Mouse (Mus musculus) gastrocnemius, postnatal 25 days (tissue): ENCODE measurements at regions not wholly inside any gene's neighbourhood (a gene's known extent, or its start where the extent isn't known, plus 50 kb on each side); places are given as distances from the start of the nearest gene placed in this dataset.

Experiments used
- DNase-seq: peaks from one replicate; pipeline ENCODE4 v3.0.0; 2022

DNA sequence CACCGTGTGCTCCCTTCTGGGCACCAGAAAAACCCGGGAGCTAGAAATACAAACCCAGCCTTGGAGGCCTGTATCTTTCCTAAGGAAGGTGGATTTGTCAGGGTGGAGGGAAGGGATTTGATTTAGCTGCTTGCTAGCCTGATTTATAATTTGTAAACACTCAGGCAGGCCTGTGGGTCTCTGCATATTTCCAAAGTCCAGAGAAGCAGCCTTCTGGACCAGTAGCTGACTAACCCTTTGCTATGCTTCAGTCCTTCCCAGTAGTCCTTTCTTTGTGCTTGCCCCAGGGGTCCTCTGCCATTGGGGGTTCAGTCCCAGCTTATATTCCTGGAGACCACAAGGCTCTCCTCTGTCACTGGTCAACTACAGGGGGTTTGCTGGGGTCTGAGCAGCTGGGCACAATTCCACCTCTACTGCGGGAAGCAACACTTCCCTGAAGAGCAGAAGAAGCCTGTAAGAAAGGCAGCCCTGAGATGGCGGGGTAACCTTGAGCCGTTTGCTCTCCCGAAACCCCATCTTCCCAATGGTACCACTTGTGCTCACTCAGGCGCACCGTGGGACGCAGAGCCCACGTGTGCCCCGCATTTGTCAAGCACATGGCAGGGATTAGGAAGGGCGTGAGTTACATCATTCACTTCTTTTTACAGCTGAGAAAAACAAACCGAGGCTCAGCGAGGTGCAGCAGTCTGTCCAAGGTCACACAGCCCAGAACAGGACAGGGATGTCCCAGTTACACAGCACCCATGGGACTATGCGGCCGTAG lies 85.7 kb downstream of the 1700001O22Rik start:
- DNase-seq = no peak

DNA sequence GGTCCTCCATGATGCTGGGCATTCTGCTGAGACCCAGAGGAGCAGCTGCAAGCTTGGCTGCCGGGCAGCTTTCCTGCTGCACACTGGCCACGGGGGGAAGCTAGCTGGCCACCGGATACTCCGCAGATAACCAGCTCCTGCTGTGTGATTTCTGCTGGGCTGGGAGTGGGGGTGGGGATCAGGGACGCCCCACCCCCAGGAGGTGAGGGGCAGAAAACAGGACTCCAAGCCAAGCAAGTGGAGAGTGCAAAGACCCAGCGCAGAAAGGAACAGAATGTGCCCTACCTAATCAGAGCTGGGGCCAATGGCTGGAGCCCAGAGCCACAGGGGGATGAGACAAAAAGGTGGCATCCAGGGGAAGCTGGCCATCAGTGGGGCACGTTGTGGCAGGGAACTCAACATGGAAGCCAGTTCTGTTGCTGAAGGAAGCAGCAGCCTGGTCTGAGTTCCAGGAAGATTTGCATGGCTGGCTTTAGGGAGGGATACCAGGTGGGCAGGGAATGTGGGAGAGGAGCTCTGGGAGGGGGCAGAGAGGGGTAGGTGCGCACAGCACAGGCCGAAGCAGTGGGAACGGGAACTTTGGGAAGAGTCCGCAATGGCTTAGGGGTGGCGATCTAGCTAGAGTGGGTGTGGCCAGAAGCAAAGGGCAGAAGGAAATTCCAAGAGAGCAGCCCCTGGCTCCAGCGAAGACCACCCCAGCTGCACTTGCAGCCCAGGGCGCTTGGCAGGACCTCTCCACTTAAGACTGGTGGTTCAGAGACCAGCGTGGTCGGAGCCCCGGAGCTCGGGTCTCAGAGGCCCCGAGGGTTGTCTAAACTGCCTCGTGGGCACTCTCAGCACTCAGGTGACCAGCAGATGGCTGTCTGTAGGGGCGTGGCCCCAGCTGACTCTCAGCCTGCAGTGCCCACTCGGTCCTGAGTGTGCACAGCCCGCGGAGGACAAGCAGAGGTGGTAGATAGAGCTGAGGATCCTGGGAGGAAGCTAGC lies 86.6 kb downstream of the 1700001O22Rik start:
- DNase-seq = peak; percentile 66

DNA sequence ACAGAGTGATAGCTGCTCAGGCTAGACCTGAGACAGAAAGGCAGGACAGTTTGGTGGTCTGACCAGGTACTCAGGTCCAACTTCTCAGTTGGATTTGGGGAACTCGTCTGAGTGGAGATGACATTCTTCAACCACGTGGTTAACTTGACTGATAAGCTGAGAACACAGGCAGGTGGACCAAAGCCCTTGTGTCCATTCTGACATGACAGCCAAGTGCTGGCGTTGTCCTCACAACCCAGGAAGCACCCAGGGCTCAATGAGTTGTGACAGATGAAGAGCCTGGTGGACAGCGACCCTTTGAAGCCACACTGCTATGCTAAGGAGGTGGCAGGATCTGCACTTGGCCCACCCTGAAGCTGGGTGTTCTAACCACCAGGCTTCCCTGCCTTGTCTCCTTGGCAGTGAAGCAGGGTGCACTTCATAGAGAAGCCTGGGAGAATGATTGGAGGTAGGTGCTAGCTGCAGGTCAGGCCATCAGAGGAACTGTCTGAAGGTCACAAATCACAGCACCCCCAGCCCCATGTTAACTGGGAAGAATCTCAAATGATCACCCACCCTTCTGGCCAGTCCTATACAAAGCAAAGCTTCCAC lies 87.6 kb downstream of the 1700001O22Rik start:
- DNase-seq = no peak

DNA sequence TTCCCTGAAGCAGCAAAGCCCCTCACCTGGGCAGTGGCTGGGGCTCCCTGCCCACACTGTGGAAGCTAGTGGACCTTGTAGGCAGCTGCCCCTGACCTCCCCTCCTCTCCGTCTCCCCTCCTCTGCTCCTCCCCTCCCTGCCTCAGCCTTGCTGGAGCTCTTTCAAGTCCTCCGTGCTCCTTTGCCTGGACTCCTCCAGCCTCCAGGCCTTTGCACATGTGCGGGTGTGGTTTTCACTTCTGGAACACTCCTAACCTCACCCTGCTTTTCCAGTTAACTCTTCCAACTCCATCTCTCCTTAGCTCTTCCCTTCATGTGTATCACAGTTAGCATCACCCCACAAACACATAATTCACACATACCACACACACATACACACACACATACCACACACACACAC lies 89.9 kb downstream of the 1700001O22Rik start:
- peak; percentile 74 for DNase-seq

DNA sequence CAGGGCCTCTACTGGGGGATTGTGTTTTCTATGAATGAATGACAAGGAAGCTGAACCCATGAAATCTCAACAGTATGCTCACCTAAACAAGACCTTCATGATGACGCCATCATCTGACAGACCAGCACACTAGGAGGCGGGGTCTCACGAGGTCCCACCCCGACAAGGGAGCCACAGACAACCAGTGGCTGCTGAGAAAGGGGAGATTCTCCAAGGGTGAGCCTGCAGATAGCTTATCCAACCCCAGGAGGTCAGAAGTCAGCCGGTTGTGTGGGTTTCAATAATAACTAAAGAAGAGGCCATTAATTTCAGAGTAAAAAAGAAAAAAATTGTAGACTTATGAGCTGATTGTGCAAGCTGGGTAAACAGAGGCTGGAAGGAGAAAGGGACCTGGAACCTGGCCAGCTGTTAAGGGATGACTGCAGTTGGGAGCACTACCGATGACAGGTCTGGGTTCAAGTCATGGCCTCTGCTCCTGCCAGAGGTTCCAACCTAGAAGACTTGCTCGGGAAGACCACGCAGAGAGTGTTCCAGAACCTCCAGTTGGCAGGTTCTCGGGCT lies 90.5 kb downstream of the 1700001O22Rik start:
- no peak for DNase-seq

DNA sequence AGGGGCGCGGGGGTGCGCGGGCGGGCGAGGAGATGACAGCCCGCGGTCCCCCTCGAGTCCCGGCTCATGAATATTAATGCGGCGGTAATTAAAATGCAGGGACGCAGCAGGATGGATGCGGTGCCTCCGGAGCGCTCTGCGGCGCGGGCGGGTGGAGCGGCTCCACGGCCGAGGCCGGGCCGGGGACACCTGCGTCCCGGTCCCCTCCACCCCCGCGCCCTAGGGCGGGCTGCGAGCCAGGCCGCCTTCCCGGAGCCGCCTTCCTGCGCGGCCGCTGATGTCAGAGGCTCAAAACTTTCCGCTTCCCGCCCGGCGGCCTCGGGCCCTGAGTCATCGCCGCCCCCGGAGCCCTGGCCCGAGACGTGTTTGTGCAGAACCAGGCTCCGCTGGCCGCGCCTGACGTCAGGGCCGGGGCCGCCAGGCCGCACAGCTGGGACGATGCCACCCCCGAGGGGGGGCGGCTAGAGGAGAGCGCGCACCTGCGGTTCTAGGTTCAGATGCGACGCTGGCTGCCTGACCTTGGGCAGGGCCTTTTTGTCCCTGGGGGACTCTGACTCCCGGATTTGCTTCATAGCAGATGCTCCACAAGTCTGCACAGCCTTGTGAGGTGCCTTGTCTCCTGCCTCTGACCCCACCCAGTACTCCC lies 91.5 kb downstream of the 1700001O22Rik start:
- peak; percentile 95 for DNase-seq

DNA sequence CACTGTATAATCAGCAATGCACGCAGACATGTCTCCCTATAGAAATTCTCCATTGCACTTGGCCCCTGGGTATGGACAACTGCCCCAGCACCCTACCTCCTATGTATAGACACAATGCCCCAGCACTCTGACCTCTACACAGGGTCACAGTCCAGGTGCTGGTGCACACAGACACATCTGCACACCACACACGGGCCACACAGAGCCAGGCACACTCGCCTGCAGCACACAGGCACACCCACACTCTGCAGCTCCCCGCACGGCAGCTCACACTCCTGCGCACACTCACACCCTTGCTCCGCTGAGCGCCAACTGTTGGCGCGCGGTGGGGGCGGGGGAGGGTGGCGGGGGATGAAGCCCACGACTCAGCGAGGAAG lies 92.0 kb downstream of the 1700001O22Rik start:
- no peak for DNase-seq

DNA sequence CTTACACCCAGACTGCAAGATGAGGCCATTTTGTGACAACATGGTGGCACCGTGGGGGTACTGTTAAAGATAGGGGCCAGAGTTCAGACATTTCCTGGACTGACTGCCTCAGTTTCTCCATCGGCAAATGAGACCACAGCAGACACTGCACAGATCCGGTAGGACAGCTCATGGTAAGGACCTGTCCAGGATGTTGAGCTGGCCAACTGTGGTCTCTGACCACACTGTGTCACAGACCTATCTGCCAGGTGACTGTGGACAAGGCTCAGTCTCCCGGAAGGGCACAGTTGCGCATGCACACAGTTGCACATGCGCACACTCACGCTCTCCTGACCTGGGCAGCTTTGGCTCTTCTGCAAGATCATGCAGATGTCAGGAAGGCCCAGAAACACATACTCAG lies 92.6 kb downstream of the 1700001O22Rik start:
- no peak for DNase-seq

DNA sequence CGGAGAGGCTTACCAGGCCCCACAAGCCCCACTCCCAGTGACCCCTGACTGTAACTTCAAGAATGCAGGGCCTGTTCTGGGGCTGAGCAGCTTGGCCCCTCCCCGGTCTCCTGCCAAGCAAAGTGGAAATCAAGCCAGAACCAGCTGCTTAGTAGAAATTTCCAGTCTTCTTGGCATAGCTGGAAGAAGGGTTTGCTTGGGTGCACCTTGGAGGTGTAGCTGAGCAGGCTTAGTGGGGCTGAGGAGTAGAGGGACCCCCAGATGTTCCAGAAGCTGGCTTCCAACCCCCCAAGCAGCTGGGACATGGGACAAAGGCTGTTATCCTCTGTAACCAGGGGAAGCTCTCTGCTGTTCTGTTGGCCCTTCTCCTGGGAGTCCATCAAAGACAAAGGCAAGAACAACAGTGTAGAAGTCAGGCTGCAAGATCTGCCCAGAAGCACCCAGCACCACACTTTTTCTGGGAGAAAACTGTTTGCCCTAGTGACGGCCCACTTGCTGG lies 94.0 kb downstream of the 1700001O22Rik start:
- DNase-seq = no peak

DNA sequence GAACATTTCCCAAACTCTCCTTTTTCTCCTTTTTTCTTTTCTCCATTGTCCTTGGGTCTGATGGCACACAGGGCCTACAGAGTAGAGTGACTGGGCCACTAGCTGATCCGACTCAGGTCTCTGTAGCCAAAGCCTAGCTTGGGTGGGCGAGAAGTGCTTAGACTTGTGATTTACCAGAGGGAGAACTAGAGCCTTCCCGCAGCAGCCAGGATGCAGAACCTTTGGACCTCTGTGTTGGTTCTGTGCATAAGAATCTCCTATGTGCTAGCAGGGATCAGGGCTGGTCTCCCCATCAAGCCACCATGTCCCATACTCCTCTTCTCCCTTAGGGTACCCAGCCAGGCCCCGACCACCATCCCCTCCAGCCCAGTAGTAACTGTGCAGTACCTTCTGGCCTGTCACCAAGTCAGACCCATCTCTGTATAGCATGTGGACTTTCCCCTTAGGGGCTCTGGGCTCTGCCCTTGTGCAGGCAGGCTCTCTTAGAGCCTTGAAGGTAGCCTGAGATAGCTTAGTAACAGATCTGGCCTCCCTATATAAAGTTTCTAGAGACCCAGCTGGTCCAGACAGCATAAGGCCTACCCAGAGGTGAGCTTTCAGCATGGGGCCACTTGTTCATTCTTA lies 94.6 kb downstream of the 1700001O22Rik start:
- DNase-seq = no peak

DNA sequence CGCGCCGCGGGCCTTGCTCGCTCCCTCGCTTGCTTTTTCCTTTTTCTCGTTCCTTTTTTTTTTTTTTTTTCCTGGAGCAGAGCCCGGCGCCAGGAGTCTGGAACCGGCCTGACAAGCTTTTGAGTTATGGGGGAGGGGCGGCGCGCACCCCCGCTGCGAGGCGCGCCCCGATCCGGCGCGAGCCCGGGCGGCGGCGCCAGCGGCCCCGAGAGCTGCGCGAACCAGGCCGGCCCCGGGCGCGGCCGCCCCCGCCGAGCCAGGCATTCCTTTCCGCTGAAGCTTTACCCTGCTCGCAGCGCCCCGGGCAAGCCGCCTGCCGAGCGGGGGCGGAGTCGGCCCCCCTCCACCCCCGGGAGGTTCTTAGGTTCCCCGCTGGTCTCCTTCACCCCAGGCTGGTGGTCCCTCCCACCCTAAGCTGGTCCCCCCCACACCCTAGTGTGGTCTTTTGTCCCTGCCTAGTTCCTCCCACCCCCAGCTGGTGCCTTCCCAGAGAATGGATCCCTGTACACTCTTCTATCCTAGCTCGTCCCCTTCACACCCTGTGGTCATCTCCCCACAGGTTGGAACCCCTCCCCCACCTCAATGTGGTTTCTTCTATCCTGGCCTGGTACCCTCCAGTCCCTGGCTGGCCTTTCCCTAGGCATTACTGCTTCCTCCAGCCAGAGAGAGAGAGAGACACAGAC lies 95.3 kb downstream of the 1700001O22Rik start:
- DNase-seq = peak; percentile 85

DNA sequence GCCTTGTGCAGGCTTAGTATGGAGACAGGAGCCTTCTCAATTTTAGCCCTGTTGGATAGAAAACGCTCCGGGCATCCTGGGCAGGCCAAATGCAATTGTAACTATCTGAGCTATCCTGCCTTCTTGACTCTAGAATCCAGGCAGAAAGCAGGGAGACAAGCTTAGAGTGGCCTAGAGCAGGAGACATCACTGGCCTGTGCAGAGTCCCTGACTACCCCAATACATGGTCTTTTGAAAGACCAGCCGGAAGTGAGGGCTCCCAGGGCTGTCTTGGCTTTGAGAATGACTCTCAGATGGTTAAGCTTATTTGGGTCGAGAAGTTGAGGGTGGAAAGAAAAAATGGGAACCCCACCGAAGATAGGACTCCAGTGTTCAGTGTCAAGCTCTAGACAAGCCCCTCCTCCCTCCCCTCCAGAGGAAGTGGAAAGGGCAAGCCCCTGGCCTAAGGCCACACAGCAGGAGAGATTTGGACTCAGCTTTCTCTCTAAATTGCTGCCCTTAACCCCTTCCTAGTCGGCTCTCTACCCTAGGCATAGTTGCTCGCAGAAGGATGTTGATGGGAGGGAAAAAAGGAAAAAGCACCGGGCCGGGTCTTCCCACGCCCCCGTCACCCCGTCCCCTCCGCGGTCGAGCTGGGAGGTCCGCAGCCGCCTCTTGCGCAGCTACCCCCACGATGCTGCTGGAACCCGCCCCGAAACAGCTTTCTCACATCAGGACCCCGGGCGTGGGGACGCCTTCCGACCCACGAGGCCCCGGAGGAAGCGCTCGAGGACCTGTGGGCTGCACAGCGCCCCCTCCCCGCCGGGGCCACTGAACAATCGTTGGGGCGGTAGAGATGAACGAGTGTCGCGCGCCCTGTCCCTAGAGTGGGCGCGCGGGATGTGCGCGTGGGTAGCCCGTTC lies 96.1 kb downstream of the 1700001O22Rik start:
- DNase-seq = peak; percentile 80

DNA sequence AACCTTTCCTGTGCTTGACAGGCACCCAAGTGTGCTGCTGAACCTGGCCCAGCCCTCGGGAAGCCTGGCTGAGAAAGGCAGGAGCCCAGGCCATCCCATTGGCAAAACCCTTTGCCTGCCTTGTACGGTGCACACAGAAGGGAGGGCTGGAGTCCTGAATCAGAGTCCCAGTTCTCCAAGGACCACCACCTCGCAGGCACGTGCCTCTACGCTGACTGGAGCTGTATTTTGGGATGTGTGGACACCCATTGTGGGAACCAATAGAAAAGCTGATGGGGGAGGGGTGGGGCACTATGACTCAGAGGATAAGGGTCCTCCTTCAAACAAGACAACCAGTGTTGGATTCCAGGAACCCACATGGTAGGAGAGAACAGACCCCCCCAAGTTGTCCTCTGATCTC lies 97.4 kb downstream of the 1700001O22Rik start:
- no peak for DNase-seq

DNA sequence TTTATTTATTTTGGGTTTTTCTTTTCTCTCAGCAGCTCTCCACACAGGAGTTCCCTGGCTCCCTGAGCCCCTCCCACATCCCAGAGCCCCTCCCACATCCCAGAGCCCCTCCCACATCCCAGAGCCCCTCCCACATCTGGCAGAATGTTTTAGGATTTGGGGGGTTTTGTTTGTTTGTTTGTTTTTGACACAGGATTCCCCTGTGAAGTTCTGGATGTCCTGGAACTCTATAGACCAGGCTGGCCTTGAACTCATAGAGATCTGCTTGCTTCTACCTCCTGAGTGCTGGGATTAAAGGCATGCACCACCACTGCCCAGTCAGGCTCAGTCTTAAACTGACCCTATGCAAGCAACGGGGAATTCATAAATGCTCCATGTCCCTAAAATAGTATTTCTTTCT lies 100.2 kb downstream of the 1700001O22Rik start:
- no peak for DNase-seq

DNA sequence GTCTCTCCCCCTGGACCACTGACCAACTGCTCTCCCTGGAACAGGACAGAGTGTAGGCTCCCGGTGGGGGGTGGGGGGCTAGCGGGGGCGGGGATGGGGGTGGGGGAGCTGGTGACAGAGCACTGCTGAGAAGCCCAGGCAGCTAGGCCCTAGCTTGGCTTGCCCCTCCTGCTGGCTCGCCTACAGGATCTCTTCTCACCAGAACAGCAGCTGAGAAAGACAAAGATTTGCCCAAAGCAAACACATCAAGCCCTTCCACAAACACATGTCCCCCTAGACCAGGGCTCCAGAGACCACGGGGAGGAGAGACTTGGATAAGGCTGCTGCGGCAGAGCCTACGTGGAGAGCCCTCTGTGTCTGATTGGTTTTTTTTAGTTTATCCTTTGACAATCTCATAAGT lies 100.8 kb downstream of the 1700001O22Rik start:
- DNase-seq = no peak

DNA sequence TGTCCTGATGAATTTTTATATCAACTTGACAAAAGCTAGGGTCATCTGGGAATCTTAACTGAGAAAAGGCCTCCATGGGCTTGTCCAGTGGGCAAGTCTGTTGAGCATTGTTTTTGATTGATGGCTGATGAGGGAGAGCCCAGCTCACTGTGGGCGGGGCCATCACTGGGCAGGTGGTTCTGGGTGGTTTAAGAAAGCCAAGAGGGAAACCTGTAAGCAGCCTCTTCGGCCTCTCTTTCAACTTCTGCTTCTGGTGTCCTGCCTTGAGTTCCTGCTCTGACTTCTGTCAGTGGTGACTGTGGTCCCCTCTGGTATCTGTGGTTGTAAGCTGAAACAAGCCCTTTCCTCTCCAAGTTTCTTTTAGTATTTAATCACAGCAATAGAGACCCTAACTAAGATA lies 102.6 kb downstream of the 1700001O22Rik start:
- DNase-seq = no peak

DNA sequence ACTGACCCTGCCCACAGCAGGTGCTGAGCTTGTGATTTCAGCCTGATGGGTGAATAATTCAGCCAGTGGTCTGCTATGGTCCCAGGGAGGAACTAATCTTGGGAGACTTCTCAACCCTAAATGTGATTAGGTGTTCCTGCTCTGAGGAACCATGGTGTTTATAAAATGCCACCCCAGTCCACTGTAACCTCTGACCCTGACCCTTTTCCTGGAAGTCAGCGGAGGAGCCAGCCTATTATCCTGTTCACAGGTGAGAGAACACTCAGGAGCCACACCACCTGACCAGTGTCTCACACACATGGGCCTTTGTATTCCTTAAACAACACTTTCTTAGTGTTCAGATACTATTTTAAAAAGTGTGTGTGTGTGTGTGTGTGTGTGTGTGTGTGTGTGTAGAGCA lies 103.0 kb downstream of the 1700001O22Rik start:
- no peak for DNase-seq

DNA sequence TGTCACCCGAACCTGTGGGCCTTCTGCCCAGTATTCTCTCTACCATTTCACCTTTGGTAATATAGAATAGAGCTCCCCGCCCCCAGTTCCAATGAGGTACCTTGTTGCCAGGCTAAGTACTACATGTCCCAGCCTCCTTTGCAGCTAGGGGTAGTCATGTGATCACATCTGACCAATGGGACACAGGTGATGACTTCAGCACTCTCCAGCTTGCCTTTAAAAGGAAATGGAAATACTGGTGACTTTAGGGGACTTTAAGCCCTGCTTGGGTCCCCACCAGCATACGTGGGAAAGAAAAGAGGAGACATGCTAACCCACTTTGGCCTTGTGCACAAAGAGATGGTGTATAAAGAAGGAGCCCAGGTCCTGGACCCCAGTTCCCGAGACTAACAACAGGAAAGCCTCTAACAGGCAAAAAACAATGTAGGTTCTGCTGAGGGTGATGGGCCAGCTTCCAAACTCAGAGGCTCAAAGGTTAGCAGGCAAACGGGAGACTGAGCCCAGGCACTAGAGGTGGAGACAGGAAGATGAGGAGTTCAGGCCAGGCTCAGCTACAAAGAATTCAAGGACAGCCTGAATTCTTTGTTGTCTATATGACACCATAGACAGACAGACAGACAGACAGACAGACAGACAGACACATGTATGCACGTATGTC lies 103.5 kb downstream of the 1700001O22Rik start:
- peak; percentile 78 for DNase-seq
